Mouse (Mus musculus): Measurements from ENCODE around the gene Gdpgp1.

GRCm38 (mm10) chr7:80200963-80201539, 31.6 kb upstream of the Gdpgp1 start:
- no peak for TF ChIP-seq POLR2A (IDR thresholded peaks at IDR 0.05; ENCODE audit: control insufficient read depth, extremely low read depth, insufficient read depth, low read length, poor library complexity)
- no peak for TF ChIP-seq CTCF (IDR thresholded peaks at IDR 0.05; ENCODE audit: borderline replicate concordance, control insufficient read depth, extremely low read depth, insufficient read depth, low read length, poor library complexity)
